Mouse (Mus musculus): ENCODE data around the gene Agbl3. TPM values are rescaled to one million over a fixed set of nuclear protein-coding genes. Genes with fewer than 3 reads are reported as not detected.
A peak's percentile ranks its signal among the peaks of the same experiment; 100 is the strongest.

The Agbl3 gene
- 0.91 and 1.0 TPM in 2 replicates for polyA plus RNA-seq (2012; rRNA removed)

DNA sequence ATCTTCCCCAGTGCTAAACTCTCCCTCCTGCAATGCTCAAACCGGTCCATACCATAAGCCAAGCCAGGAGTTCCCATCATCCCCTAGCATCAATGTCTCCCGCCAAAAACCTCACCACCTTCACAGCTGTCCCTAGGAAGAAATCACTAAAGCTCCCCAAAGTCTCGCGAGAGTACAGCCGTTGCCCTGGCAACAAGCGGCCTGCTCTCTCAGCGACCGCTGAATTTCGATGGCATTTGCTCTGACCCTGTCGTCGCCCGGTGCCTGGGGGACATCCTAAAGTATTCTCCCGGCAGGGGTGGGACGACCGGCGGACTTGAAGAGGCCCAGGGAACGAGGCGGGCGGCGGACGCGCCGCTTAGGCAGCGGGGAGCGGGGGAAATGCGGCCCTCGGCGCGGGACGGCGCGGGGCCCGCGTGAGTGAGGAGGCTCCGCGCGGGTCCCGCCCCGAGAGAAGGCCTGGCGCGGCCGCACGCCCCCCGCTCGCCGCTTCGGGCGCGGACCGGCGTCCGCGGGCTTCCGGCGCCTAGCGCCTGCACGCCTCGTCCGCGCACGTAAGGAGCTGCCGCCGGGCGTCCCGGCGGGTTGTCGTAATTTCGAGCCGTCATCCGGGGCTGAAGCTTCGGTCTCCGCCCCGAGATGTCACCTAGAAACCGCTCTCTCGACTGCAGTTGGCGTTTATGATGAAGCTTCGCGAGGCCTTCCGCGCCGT is at the start of gene Agbl3:
Agbl3 (plus strand) TSS at position 202 of the 712 bp plus-strand sequence.
- peak; percentile 89 for DNase-seq (ENCODE audit: low read depth, low spot score)
- under 1% methylated on average over 76 of the region's 81 CpGs for WGBS

DNA sequence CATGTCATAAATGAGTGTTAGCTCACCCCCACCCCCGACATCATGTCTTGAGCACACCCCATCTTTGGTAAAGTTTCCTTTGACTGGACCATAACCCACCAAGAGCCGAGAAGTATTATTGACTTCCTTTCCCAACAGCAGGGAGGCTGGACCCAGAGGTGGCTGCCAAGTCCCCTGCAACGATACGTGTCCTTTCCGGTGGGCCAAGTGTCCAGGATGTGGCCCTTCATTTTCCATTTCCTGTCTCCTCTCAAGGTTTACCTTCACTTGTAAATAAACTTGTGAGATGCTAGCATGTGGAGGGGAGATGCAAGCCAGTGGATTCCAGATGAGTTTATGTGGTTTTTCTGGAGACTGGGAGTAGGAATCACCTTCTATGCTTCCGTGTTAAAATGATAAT is 49.2 kb upstream of the Agbl3 start:
- 59% methylated on average over 6 of the region's 6 CpGs for WGBS
- no peak for DNase-seq (ENCODE audit: low read depth, low spot score)

DNA sequence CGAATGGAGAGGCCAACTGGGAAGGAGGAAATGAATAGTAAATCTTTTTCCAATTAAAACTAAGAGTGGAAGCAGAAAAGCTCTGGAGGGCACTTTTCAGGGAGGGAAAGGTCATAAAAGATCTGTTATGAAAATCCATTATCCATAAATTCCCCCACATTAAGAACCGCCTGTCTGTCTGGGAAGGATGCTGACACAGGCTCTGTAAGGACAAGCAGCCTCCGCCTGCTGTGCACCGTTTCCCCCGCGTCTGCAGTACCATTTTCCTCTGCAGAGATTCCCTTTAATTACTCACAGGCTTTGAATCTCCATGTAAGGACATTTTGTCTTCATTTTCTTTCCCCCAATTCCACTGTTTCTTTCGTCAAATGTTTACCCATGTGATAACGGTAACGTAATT is 48.7 kb upstream of the Agbl3 start:
- no peak for DNase-seq (ENCODE audit: low read depth, low spot score)
- WGBS, result 69% methylated on average over 9 of the region's 9 CpGs

DNA sequence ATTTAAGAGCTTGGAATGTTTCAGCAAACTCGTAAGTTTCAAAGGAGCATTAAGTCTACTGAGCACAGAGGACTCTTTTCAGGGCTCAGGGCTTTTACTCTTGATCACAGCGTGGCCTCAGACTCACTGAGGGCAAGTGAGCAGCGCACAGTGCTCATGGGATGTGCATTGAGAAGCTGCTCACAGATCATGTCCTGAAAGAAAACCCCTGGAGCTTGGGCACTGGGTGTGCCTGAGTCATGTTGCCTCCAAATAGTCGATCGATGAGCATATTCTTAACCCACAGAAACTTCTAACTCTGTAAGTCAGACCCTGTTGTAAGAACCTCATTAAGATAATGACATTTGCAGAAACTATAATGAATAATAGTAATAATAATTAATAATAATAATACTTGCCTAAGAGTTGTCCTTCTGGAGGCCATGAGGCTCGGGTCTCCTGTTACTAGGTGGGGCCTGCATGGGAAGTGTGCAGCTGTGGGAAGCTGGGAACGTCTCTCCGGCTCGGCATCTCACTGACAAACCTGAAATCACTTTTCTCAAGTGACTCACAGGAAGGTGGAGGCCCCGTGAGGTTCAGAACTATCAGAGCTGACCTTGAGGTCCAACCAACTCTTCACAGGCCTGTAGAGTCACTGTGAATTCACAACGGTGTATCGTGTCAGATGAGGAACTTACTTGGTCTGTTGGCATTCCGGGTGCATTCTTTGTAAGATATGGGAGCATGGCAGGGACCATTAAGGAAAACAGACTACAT is 45.1 kb upstream of the Agbl3 start:
- DNase-seq (ENCODE audit: low read depth, low spot score), result no peak
- 68% methylated on average over 13 of the region's 13 CpGs for WGBS

DNA sequence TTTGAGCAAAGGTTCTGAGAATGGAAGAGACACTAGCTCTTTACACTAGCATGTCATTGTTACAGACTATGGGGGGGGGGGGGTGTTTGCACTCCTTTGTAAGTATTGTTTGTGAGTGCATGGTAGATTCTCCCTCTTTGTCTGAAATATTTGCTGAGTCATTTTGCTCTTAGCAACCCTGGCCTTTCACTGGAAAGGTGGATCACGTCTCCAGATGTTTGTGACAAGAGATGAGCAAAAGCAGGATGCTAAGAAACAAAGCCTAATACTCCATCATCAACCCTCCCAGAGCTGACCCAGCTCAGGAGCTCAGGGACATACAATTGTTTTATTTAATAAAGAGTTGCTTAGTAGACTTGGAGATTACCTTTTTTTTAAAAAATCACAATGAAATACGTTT is 43.3 kb upstream of the Agbl3 start:
- no peak for DNase-seq (ENCODE audit: low read depth, low spot score)
- WGBS, result 43% methylated on average over 2 of the region's 2 CpGs

DNA sequence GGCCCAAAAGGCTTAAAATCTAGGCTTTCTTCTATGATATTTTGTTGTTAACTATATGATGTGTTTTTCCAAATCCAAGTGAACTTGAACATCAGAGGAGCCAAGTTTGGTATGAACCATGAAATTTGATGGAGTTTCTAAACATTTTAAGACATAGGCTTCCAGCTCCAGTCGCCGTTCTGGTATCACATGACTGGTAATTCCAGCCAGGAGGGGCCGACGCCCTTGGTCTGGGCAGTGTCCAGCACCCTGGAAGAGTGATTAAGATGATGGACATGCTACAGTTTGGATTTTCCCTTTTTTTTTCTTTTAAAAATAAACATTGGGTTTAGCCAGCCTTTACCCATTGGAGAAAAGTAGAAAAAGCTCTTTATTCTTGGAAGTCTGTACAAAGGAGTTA is 36.3 kb upstream of the Agbl3 start:
- DNase-seq (ENCODE audit: low read depth, low spot score), result no peak
- 51% methylated on average over 4 of the region's 4 CpGs for WGBS

DNA sequence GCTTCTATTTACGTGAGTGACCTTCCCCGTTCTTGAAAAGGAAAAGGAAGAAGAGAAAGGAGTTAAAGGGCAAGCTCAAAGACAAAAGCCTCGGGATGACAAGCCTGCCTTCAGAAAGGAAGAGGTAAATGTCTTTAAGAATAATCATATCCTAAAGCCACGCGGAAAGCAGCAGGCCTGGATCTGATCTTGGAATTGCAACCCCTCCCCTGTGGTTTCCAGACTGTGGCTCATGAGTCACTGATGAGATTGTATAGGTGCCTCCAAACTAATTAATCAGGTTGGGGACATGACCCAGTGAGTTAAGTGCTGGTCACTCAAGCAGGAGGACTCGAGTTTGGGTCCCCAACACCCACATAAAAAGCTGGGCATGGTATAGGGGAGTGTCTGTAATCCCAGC is 32.4 kb upstream of the Agbl3 start:
- WGBS, result 70% methylated on average over 6 of the region's 6 CpGs
- DNase-seq (ENCODE audit: low read depth, low spot score), result no peak

DNA sequence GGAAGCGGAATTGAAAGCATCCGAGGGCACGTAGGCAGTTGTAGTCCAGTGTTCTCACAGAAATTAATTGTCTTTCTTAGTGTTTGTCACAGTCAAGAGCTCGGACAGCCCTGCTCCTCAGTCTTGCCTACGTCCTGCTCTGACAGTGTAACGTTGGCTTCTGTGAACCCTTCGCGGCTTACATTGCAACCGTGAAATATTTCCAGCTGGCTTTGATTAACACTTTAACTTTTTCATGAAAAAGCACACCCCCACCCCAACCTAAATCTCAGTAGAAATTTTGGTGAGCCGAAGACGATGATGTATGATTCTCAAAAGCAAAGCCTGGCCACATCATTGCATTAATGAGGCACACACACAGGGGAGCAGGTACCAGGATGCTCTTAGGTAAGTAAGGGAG is 31.7 kb upstream of the Agbl3 start:
- DNase-seq (ENCODE audit: low read depth, low spot score), result no peak
- WGBS, result 88% methylated on average over 11 of the region's 11 CpGs

DNA sequence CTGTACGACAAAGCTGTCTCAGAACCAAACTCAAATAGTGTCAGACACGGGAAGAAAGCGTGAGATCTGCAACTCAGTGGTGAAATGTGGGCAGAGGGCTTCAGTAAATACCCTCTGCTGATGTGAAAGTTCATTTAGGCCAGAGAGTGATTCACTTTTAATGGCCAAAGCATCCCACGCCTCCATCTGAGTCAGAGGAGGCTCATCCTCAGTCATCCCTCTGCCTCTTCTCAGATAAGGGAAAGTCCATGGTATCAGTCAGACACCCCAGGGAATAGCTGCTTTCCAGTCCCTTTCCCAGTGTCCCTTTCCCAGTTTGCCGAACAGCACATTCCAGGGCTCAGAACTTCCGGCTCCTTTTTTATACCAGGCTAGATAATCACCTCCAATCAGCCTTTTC is 30.7 kb upstream of the Agbl3 start:
- 68% methylated on average over 6 of the region's 6 CpGs for WGBS
- no peak for DNase-seq (ENCODE audit: low read depth, low spot score)

DNA sequence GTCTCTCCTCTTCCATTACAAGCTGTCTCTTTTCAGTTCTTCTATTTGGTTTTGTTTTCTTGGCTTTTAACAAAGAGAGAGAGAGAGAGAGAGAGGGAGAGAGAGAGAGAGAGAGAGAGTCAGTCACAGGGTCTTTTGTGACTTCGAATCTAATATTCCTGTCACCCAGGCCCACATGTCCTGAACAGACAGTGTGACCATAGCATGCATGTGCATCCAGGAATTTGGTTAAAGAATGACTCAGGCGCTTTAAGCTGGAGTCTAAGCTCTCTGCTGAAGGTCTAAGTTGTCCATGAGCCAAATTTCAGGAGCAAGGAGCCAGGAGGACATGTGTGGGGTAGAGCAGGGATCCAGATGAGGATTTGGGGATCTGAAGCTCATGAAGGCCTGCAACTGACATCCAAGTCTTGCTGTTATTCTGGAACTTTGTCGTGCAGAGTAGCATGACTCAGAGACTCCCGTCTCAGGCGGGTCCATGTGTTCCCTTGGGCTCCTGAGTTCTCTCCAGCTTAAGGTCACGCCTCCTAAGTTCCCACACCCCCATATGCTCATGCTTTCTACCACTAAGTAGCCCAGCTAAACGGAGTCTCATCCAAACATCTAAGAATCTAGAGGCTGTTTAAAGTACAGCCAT is 29.6 kb upstream of the Agbl3 start:
- no peak for DNase-seq (ENCODE audit: low read depth, low spot score)

DNA sequence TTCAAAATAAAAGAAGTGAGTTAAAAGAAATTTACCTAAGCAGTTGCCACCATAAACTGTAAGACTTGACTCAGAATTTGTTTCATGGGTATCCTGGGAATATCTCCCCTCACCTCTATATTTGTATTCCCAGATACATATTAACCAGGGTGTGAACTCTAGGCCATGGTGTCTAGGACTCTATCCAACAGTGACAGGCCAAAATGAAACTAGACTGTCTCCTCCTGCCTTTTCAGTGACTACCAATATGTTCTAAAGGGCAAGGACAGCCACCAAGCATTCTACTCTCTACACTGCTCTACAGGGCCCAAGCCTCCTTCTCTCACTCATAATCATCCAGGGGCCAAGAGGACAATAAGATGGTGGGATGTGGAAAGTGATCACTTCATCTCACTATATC is 28.6 kb upstream of the Agbl3 start:
- DNase-seq (ENCODE audit: low read depth, low spot score), result no peak

More for the DNA sequence above, 29.6 kb upstream of the Agbl3 start:
- WGBS, result 59% methylated on average over 7 of the region's 7 CpGs

DNA sequence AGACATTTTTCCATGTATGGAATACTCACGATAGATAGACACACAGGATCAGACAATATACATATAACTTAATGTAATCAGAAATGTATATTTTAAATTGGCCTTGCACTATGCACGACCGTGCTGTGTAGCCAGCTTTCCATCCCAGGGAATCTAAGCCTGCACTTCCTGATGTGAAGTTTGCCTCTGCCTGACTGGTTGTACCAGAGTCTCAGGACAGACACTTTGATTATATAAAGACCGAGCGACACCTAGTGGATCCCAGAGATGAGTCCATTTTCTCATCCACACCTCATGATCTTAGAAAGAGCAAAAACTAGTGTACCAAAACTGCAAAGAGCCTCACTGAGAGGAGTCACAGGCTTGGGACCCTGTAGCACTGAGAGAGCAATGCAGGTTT is 25.8 kb upstream of the Agbl3 start:
- 18% methylated on average over 5 of the region's 5 CpGs for WGBS
- peak; percentile 43 for DNase-seq (ENCODE audit: low read depth, low spot score)

DNA sequence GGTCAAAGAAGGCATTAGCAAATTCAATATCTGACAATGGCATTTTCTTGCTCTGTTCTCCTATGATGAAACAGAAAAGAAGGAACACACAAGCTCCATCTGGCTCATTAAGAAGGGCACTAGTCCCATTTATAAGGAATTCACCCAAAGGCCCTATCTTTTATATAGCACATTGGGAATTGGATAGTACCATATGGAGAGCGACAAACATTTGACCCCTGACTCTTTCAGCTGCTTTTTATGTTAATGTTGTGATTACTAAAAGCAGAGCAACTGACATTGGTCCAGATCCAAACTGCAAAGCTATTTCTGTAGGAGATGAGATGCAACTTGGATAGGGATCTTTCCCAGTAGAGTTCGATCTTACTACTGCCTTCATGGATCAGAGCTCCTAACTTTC is 21.9 kb upstream of the Agbl3 start:
- DNase-seq (ENCODE audit: low read depth, low spot score), result no peak
- 84% methylated on average over 2 of the region's 2 CpGs for WGBS

DNA sequence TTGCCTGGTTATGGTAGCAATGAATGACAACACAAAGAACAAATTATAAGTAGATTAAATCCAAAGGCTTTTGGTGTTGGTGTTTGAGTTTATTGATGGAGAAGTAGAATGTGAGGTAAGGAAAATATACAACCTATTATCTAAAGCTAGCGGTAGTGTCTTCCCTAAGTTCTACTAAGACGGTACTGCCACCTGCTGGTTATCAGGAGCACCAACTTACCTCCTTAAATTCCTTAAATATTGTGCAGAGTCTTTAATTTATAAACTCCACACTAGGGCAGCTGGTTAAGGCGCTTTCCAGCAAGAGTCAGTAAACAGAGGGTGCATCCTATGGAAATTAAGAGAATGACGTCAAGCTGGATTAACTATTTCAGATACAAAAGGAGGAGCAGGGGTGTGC is 20.2 kb upstream of the Agbl3 start:
- 27% methylated on average over 4 of the region's 4 CpGs for WGBS
- DNase-seq (ENCODE audit: low read depth, low spot score), result no peak

DNA sequence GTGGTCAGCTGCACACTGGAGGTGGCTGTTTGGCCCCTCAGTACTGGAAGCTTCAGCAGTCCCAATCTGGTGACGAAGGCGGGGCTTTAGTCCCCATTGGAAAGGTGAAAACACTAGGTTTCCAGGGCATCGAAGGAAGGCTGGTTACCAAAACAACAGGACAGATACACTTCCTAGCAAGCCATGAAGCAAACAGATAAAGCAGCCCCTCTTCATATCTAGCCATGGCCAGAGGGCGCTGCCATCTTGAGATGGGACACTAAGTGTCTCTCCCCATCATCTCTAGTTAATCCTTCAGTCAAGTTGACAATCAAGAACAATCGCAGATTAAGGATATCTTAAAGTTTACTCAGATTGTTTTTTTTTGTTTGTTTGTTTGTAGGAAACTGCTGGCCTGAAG is 14.5 kb upstream of the Agbl3 start:
- 88% methylated on average over 5 of the region's 5 CpGs for WGBS
- no peak for DNase-seq (ENCODE audit: low read depth, low spot score)

DNA sequence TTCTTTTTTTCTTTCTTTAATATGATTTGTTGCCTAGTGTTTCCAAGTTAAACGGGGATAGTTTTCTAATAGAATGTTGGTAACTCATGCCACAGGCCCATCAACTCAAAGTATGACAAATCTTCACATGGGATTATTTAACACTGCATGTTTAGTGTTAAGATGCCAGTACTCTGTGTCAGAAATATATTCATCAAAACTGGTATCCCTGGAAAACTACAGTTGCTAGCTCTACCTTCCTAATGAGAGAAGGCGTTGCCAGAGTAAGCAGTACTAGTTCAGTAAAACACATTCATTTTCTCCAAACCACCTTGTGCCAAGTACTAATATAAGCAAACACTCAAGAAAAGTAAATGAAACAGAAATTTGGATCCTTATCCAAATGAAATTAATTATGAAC is 10.2 kb upstream of the Agbl3 start:
- no peak for DNase-seq (ENCODE audit: low read depth, low spot score)
- 77% methylated on average over 2 of the region's 2 CpGs for WGBS

DNA sequence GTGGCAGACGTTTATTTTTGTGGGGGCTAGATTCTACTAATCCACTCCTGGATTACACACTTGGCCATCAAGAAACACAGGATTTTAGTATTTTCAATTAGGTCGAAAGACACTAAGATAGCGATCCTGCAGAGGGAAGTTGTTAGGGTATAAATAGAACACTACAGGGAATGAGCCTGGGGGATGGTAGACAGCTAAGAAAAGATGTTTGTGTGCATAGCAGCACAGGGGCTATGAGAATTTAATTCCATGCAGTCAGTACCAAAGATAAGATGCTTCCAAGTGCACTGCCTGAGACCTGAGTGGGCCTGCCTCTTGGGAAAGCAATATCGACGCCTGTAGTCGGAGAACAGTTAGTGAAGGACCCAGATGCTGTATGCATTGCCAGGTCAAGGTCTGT is 9.7 kb upstream of the Agbl3 start:
- 83% methylated on average over 6 of the region's 6 CpGs for WGBS
- no peak for DNase-seq (ENCODE audit: low read depth, low spot score)

DNA sequence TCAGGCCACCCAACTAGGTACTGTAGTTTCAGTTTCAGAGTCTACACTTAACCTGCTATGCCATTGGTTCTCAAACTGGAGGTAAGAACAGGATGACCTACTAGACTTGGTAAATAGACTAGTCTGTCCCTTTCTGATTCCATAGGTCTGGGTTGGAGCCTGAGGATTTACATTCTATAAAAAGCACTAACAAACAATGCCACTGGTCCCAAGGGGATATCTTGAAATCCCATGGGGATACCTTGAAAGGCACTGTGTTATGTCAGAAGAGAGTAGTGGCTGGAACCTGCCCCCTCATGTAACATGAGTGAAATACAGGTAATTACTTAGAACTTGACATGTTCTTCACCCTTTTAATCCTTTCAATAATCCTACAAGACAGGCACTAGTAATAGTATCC is 3.8 kb upstream of the Agbl3 start:
- no peak for DNase-seq (ENCODE audit: low read depth, low spot score)

DNA sequence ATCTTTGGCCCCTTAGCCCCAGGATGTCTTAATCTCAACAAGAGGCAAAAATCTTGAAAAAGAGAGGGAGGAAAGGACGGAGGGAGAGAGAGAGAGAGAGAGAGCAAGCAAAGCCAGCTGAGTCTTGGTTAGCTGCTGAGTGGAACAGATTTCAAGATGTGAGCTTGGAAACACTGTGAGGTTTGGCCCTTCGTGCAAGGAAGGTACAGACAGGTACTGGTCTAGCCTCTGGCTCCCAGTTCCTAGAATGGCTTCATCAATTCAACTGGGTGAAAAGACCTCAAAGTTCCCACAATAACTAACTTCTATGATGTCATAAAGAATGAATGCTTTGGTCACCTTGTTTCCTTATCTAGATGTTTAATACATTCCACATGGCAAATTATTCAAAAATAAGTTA is 3.1 kb upstream of the Agbl3 start:
- WGBS, result 80% methylated on average over 2 of the region's 2 CpGs

DNA sequence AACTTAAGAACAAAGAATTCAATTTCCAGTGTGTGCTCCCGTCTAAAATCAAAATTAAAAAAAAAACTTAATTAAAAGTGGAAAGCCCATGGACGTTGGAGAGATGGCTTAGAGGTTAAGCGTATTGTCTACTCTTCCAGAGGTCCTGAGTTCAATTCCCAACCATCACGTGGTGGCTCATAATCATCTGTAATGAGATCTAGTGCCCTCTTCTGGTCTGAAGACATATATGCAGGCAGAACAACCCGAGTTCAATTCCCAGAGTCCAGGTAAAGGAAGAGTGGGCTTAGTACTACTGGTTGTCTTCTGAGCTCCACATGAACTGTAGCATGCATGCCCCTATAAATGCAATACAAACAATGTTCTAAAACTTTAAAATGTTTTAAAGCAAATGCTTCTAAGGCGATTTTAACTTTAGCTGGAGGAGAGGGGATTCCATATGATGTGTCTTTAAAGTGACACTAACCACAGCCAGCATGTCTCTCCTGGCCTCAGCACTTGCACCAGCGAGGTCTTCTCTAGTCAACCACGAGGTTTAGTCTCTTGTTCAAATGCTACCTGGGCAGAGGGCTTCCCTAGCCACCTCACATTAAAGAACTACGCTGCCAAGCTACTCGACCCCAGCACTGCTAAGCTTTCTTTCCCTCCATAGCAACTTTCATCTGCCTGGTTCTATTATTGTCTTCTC is 2.1 kb upstream of the Agbl3 start:
- DNase-seq (ENCODE audit: low read depth, low spot score), result no peak
- WGBS, result 76% methylated on average over 10 of the region's 10 CpGs

More for the DNA sequence above, 3.1 kb upstream of the Agbl3 start:
- no peak for DNase-seq (ENCODE audit: low read depth, low spot score)

DNA sequence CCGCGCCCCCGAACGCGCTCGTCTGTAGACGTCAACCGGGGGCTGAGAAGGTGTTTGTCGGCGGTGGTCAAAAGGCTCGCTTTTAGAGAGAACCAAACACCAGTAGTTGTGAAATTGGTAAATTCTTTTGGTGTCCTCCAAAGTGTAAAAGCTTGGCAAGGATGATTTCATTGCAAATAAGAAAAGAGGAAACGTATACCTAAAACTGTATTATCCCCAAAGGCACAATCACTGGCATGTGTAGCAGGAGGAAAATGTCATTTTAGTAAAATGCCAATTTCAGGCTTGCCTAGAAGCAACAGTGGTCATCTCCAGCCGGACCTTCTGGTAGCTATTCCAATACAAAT is 684 bp downstream of the Agbl3 start:
- under 1% methylated on average over 13 of the region's 13 CpGs for WGBS
- no peak for DNase-seq (ENCODE audit: low read depth, low spot score)
